Mouse (Mus musculus) brain, embryonic 14.5 days (tissue): ENCODE measurements around the gene Pomp. TPM values are rescaled to one million over a fixed set of nuclear protein-coding genes. Genes with fewer than 3 reads are reported as not detected.

Source experiments
- DNase-seq: peaks from one replicate; pipeline ENCODE4 v3.0.0-alpha.2; 2011; ENCODE audit warnings: low read depth
- CTCF ChIP-seq: fragments of 200-500 bp; IDR thresholded peaks from 2 replicates; pipeline ENCODE4 v1.5.1; 2012; ENCODE audit warnings: inconsistent platforms, mild to moderate bottlenecking, moderate library complexity, borderline replicate concordance; ENCODE audit not compliant: insufficient read depth, insufficient read length; ENCODE audit errors: extremely low read depth
- POLR2A ChIP-seq: fragments of 200-500 bp; IDR thresholded peaks from 2 replicates; pipeline ENCODE4 v1.6.1; 2012; ENCODE audit warnings: mild to moderate bottlenecking, inconsistent platforms, borderline replicate concordance; ENCODE audit not compliant: poor library complexity, insufficient read depth, insufficient read length, severe bottlenecking; ENCODE audit errors: extremely low read depth
- polyA plus RNA-seq: library from polyadenylated mRNA; depleted of rRNA; stranded (reverse); fragments of >200 nt; gene quantifications from 2 replicates; pipeline ENCODE4 v1.2.3, GENCODE M21; 2012; rRNA removed

The Pomp gene
- polyA plus RNA-seq, 1 experiment, result 227 TPM

GRCm38 (mm10) chr5:147910807-147911509 is 50.7 kb downstream of the Pomp start:
- no peak for DNase-seq
- TF ChIP-seq CTCF (peak; percentile 14; the same call in 1 of the 2 replicates), POLR2A (no peak)

- TF ChIP-seq POLR2A (no peak), CTCF (no peak)
- no peak for DNase-seq
Measured at GRCm38 (mm10) chr5:147911744-147912143, 51.5 kb downstream of the Pomp start.

GRCm38 (mm10) chr5:147913241-147913842 is 53.1 kb downstream of the Pomp start:
- no peak for TF ChIP-seq POLR2A
- no peak for TF ChIP-seq CTCF
- DNase-seq, result no peak

DNA sequence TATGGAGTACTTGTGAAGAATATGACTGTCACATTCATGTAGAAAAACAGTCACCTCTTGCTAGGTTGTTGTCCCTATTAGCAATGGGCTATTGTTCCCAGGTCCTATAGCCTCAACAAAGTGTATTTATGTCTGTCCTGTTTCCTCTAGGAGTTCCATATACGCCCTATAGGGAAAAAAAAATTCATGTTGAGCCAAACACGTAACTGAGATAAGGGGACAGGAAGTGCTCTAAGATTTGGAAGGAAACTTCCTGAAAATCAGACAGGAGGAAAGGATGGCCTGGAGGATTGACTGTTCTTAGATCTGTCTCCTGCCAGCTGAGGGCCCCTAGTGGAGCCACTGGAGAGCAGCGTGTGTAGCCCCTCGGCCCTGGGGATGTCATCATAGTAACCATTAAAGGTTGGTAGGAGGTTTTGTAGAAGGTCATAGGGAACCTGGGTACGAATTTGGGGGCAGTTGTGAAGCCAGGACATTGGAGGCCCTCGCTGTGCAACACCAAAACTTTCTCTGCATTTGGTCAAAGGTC is 54.8 kb downstream of the Pomp start:
- TF ChIP-seq CTCF (no peak), POLR2A (no peak)
- DNase-seq, result no peak

- DNase-seq, result no peak
- TF ChIP-seq CTCF (no peak), POLR2A (no peak)
Measured at GRCm38 (mm10) chr5:147916171-147916570, 55.9 kb downstream of the Pomp start.

GRCm38 (mm10) chr5:147918044-147918846 is 58.0 kb downstream of the Pomp start:
- TF ChIP-seq POLR2A (no peak), CTCF (no peak)
- no peak for DNase-seq

DNA sequence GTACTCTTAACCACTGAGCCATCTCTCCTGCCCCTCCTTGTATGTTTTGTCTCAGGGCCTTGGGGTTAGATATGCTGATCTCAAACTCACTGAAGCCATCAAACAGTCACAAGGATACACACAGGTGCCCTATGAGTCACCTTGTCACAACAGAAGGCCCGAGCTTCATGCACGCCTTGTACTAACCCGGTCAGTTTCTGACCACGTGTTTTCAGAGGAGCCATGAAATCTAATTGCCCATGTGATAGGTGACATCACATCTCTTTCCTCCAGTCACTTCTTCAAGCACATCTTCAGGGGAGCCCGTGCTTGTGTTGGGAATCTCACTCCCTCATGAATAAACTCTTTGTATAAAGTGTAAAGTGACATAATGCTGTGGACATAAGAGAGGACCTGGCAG is 64.4 kb downstream of the Pomp start:
- no peak for DNase-seq
- no peak for TF ChIP-seq POLR2A
- TF ChIP-seq CTCF, result no peak

Other genes with a start within 250 kb of the Pomp start
- gene Flt1, start 134.4 kb upstream of the Pomp start, polyA plus RNA-seq, result 4.5 and 8.1 TPM in 2 replicates
- 4.5 and 6.5 TPM in 2 replicates for gene Slc46a3, start 34.4 kb downstream of the Pomp start, polyA plus RNA-seq
- 13.2 and 28.8 TPM in 2 replicates for gene Mtus2, start 96.9 kb downstream of the Pomp start, polyA plus RNA-seq